Mouse (Mus musculus): ENCODE measurements around the gene Vwa8. TPM values are rescaled to one million over a fixed set of nuclear protein-coding genes. Genes with fewer than 3 reads are reported as not detected.

Gene Vwa8
- polyA plus RNA-seq, 1 experiment from 2014 or later, result 13.9 TPM

GRCm38 (mm10) chr14:79204866-79205265 lies 356.0 kb downstream of the Vwa8 start:
- ATAC-seq, result no peak
- Histone ChIP-seq H3K9me3 (ENCODE audit: control insufficient read depth, low read length) (no peaks in the 10 kb centered on the region), H3K27me3 (replicated peaks; ENCODE audit: control insufficient read depth, insufficient read depth, low read length) (no peaks in the 10 kb centered on the region), H3K36me3 (ENCODE audit: control insufficient read depth, insufficient read depth, low read length) (no peaks in the 10 kb centered on the region), H3K4me2 (ENCODE audit: low read depth, low read length) (no peak overlapping the region), H3K27ac (ENCODE audit: low read length) (no peak overlapping the region), H3K4me1 (ENCODE audit: control insufficient read depth, insufficient read depth, low read length) (peaks cover 5% of the 10 kb centered on the region; the same call in 1 of the 2 replicates), H3K4me3 (ENCODE audit: low read length) (no peak overlapping the region), H3K9ac (ENCODE audit: low read depth, low read length) (no peak overlapping the region)
- WGBS, result 93% methylated on average over 7 of the region's 7 CpGs

- peak; percentile 82 for ATAC-seq
- no peaks in the 10 kb centered on the region for H3K9me3 ChIP-seq (ENCODE audit: control insufficient read depth, low read length)
- H3K36me3 ChIP-seq (ENCODE audit: control insufficient read depth, insufficient read depth, low read length), result no peaks in the 10 kb centered on the region
- H3K9ac ChIP-seq (ENCODE audit: low read depth, low read length), result no peak overlapping the region
- H3K27me3 ChIP-seq (replicated peaks; ENCODE audit: control insufficient read depth, insufficient read depth, low read length), result no peaks in the 10 kb centered on the region
- 45% methylated on average over 11 of the region's 11 CpGs for WGBS
- H3K27ac ChIP-seq (ENCODE audit: low read length), result peak overlapping the region; percentile 9; the same call in 1 of the 2 replicates
- peaks cover 5% of the 10 kb centered on the region; the same call in 1 of the 2 replicates for H3K4me1 ChIP-seq (ENCODE audit: control insufficient read depth, insufficient read depth, low read length)
- H3K4me2 ChIP-seq (ENCODE audit: low read depth, low read length), result no peak overlapping the region
- H3K4me3 ChIP-seq (ENCODE audit: low read length), result no peak overlapping the region
Observed at GRCm38 (mm10) chr14:79206210-79206609, 357.4 kb downstream of the Vwa8 start.

- no peaks in the 10 kb centered on the region for H3K36me3 ChIP-seq (ENCODE audit: control insufficient read depth, insufficient read depth, low read length)
- H3K27ac ChIP-seq (ENCODE audit: low read length), result no peak overlapping the region
- H3K4me2 ChIP-seq (ENCODE audit: low read depth, low read length), result no peak overlapping the region
- H3K4me1 ChIP-seq (ENCODE audit: control insufficient read depth, insufficient read depth, low read length), result peaks cover 4% of the 10 kb centered on the region; the same call in 1 of the 2 replicates
- H3K27me3 ChIP-seq (replicated peaks; ENCODE audit: control insufficient read depth, insufficient read depth, low read length), result no peaks in the 10 kb centered on the region
- no peaks in the 10 kb centered on the region for H3K9me3 ChIP-seq (ENCODE audit: control insufficient read depth, low read length)
- no peak overlapping the region for H3K4me3 ChIP-seq (ENCODE audit: low read length)
- no peak for ATAC-seq
- H3K9ac ChIP-seq (ENCODE audit: low read depth, low read length), result no peak overlapping the region
Observed at GRCm38 (mm10) chr14:79208468-79208867, 359.6 kb downstream of the Vwa8 start.

- no peak overlapping the region for H3K27ac ChIP-seq (ENCODE audit: low read length)
- H3K4me3 ChIP-seq (ENCODE audit: low read length), result no peak overlapping the region
- no peak for ATAC-seq
- H3K4me1 ChIP-seq (ENCODE audit: control insufficient read depth, insufficient read depth, low read length), result no peaks in the 10 kb centered on the region
- H3K4me2 ChIP-seq (ENCODE audit: low read depth, low read length), result no peak overlapping the region
- H3K27me3 ChIP-seq (replicated peaks; ENCODE audit: control insufficient read depth, insufficient read depth, low read length), result no peaks in the 10 kb centered on the region
- H3K36me3 ChIP-seq (ENCODE audit: control insufficient read depth, insufficient read depth, low read length), result no peaks in the 10 kb centered on the region
- no peaks in the 10 kb centered on the region for H3K9me3 ChIP-seq (ENCODE audit: control insufficient read depth, low read length)
- no peak overlapping the region for H3K9ac ChIP-seq (ENCODE audit: low read depth, low read length)
- WGBS, result 87% methylated on average over 3 of the region's 3 CpGs
Observed at GRCm38 (mm10) chr14:79209813-79210212, 361.0 kb downstream of the Vwa8 start.

GRCm38 (mm10) chr14:79212380-79212991 lies 363.6 kb downstream of the Vwa8 start:
- no peak overlapping the region for H3K4me3 ChIP-seq (ENCODE audit: low read length)
- ATAC-seq, result no peak
- no peak overlapping the region for H3K27ac ChIP-seq (ENCODE audit: low read length)
- no peaks in the 10 kb centered on the region for H3K4me1 ChIP-seq (ENCODE audit: control insufficient read depth, insufficient read depth, low read length)
- WGBS, result 80% methylated on average over 11 of the region's 11 CpGs
- no peak overlapping the region for H3K9ac ChIP-seq (ENCODE audit: low read depth, low read length)
- no peaks in the 10 kb centered on the region for H3K36me3 ChIP-seq (ENCODE audit: control insufficient read depth, insufficient read depth, low read length)
- no peak overlapping the region for H3K4me2 ChIP-seq (ENCODE audit: low read depth, low read length)
- H3K9me3 ChIP-seq (ENCODE audit: control insufficient read depth, low read length), result no peaks in the 10 kb centered on the region
- H3K27me3 ChIP-seq (replicated peaks; ENCODE audit: control insufficient read depth, insufficient read depth, low read length), result no peaks in the 10 kb centered on the region

GRCm38 (mm10) chr14:79214129-79214528 lies 365.3 kb downstream of the Vwa8 start:
- no peak overlapping the region for H3K4me2 ChIP-seq (ENCODE audit: low read depth, low read length)
- no peak for ATAC-seq
- H3K4me1 ChIP-seq (ENCODE audit: control insufficient read depth, insufficient read depth, low read length), result no peaks in the 10 kb centered on the region
- H3K9ac ChIP-seq (ENCODE audit: low read depth, low read length), result no peak overlapping the region
- H3K27ac ChIP-seq (ENCODE audit: low read length), result no peak overlapping the region
- H3K27me3 ChIP-seq (replicated peaks; ENCODE audit: control insufficient read depth, insufficient read depth, low read length), result no peaks in the 10 kb centered on the region
- no peak overlapping the region for H3K4me3 ChIP-seq (ENCODE audit: low read length)
- 87% methylated on average over 6 of the region's 6 CpGs for WGBS
- H3K9me3 ChIP-seq (ENCODE audit: control insufficient read depth, low read length), result no peaks in the 10 kb centered on the region
- H3K36me3 ChIP-seq (ENCODE audit: control insufficient read depth, insufficient read depth, low read length), result no peaks in the 10 kb centered on the region

- no peak overlapping the region for H3K4me2 ChIP-seq (ENCODE audit: low read depth, low read length)
- ATAC-seq, result no peak
- no peak overlapping the region for H3K9ac ChIP-seq (ENCODE audit: low read depth, low read length)
Observed at GRCm38 (mm10) chr14:79214660-79215249, 365.9 kb downstream of the Vwa8 start.

GRCm38 (mm10) chr14:79216366-79216765 lies 367.5 kb downstream of the Vwa8 start:
- Histone ChIP-seq H3K36me3 (ENCODE audit: control insufficient read depth, insufficient read depth, low read length) (no peaks in the 10 kb centered on the region), H3K27ac (ENCODE audit: low read length) (no peak overlapping the region), H3K4me3 (ENCODE audit: low read length) (no peak overlapping the region), H3K4me1 (ENCODE audit: control insufficient read depth, insufficient read depth, low read length) (no peaks in the 10 kb centered on the region), H3K9me3 (ENCODE audit: control insufficient read depth, low read length) (no peaks in the 10 kb centered on the region), H3K9ac (ENCODE audit: low read depth, low read length) (no peak overlapping the region), H3K4me2 (ENCODE audit: low read depth, low read length) (no peak overlapping the region), H3K27me3 (replicated peaks; ENCODE audit: control insufficient read depth, insufficient read depth, low read length) (no peaks in the 10 kb centered on the region)
- WGBS, result 67% methylated on average over 2 of the region's 2 CpGs
- ATAC-seq, result no peak

More at GRCm38 (mm10) chr14:79214660-79215249, 365.9 kb downstream of the Vwa8 start:
- no peaks in the 10 kb centered on the region for H3K27me3 ChIP-seq (replicated peaks; ENCODE audit: control insufficient read depth, insufficient read depth, low read length)
- H3K27ac ChIP-seq (ENCODE audit: low read length), result no peak overlapping the region
- no peaks in the 10 kb centered on the region for H3K9me3 ChIP-seq (ENCODE audit: control insufficient read depth, low read length)
- 63% methylated on average over 8 of the region's 8 CpGs for WGBS
- no peak overlapping the region for H3K4me3 ChIP-seq (ENCODE audit: low read length)
- H3K4me1 ChIP-seq (ENCODE audit: control insufficient read depth, insufficient read depth, low read length), result no peaks in the 10 kb centered on the region
- H3K36me3 ChIP-seq (ENCODE audit: control insufficient read depth, insufficient read depth, low read length), result no peaks in the 10 kb centered on the region

- H3K9me3 ChIP-seq (ENCODE audit: control insufficient read depth, low read length), result no peaks in the 10 kb centered on the region
- no peak for ATAC-seq
- H3K27ac ChIP-seq (ENCODE audit: low read length), result no peak overlapping the region
- no peak overlapping the region for H3K4me3 ChIP-seq (ENCODE audit: low read length)
- H3K27me3 ChIP-seq (replicated peaks; ENCODE audit: control insufficient read depth, insufficient read depth, low read length), result no peaks in the 10 kb centered on the region
- no peaks in the 10 kb centered on the region for H3K36me3 ChIP-seq (ENCODE audit: control insufficient read depth, insufficient read depth, low read length)
- no peak overlapping the region for H3K9ac ChIP-seq (ENCODE audit: low read depth, low read length)
- H3K4me2 ChIP-seq (ENCODE audit: low read depth, low read length), result no peak overlapping the region
- H3K4me1 ChIP-seq (ENCODE audit: control insufficient read depth, insufficient read depth, low read length), result peaks cover 5% of the 10 kb centered on the region; the same call in 1 of the 2 replicates
- 78% methylated on average over 12 of the region's 12 CpGs for WGBS
Observed at GRCm38 (mm10) chr14:79223431-79224036, 374.7 kb downstream of the Vwa8 start.
